Comparison of ENCODE assay signal across 27 mouse cellular contexts in genomic region chr5:99502681-99503080, GRCm38 (mm10).
DNase-seq lines count a peak whose midpoint lies in the region; ATAC-seq lines count a peak whose summit lies in the region.
"Had no signal": no experiment of that assay in that cellular context is flagged by ENCODE, and none has a peak within 500 bp of the region (broad histone marks: within the 10 kb centered on the region; RNA-seq: fewer than 3 reads in every experiment).

No protein-coding gene starts in this region.

- no peak for DNase-seq in hindbrain, embryonic 10.5 days (ENCODE audit: low spot score)
- DNase-seq in splenic B cell, adult 2 months (ENCODE audit: low read depth, low spot score) = peak; percentile 23
- no peak for DNase-seq in spleen, postnatal 10 days (ENCODE audit: low spot score in 2 of 2)
- DNase-seq: adrenal gland, adult 8-10 months; adrenal gland, postnatal 14 days; adrenal gland, postnatal 36 days; B cell, adult 2 months; cerebellum, adult 11 months; cerebellum, adult 18-20 months; cerebellum, adult 8-10 months; cerebellum, adult 9-11 months; cerebellum, postnatal 14 days; cerebellum, postnatal 36 days had no signal

- no peak for ATAC-seq in hindbrain, embryonic 13.5 days (ENCODE audit: low FRiP score)
- peak; percentile 67 for ATAC-seq in common myeloid progenitor, adult 5-6 weeks (replicated peaks; ENCODE audit: low read depth, poor library complexity, severe bottlenecking)
- ATAC-seq in megakaryocyte, adult 5-6 weeks (ENCODE audit: poor library complexity, severe bottlenecking) = peak; percentile 48
- no peak for ATAC-seq in intestine, embryonic 15.5 days
- ATAC-seq: activated CD4-positive, CD25-positive, alpha-beta regulatory T cell, adult 4 months; CD4-positive, CD25-positive, alpha-beta regulatory T cell, adult 4 months; forebrain, embryonic 14.5 days; forebrain, embryonic 16.5 days; Patski had no signal

- no peaks in the 10 kb centered on the region; the same call in 1 of the 2 replicates for H3K9me3 ChIP-seq in hindbrain, embryonic 13.5 days
- no peaks in the 10 kb centered on the region for H3K9me3 ChIP-seq in hindbrain, embryonic 10.5 days
- no peaks in the 10 kb centered on the region for H3K9me3 ChIP-seq in intestine, embryonic 15.5 days
- H3K9me3 ChIP-seq: embryonic facial prominence, embryonic 10.5 days; embryonic facial prominence, embryonic 12.5 days; forebrain, embryonic 12.5 days had no signal

- no peaks in the 10 kb centered on the region for H3K36me3 ChIP-seq in hindbrain, embryonic 13.5 days
- no peaks in the 10 kb centered on the region for H3K36me3 ChIP-seq in hindbrain, embryonic 10.5 days
- H3K36me3 ChIP-seq in splenic B cell, adult 2 months (ENCODE audit: control insufficient read depth, insufficient read depth, low read length, poor library complexity, severe bottlenecking) = no peaks in the 10 kb centered on the region
- H3K36me3 ChIP-seq in intestine, embryonic 15.5 days = no peaks in the 10 kb centered on the region
- H3K36me3 ChIP-seq: embryonic facial prominence, embryonic 10.5 days; embryonic facial prominence, embryonic 12.5 days; forebrain, embryonic 12.5 days; G1E had no signal

- H3K27ac ChIP-seq in hindbrain, embryonic 13.5 days = 0 out of 2 replicates have a peak overlapping the region, but pooled peaks have one; percentile 35
- H3K27ac ChIP-seq in hindbrain, embryonic 10.5 days = no peak overlapping the region
- no peak overlapping the region for H3K27ac ChIP-seq in intestine, embryonic 15.5 days
- H3K27ac ChIP-seq: embryonic facial prominence, embryonic 10.5 days; embryonic facial prominence, embryonic 12.5 days; forebrain, embryonic 12.5 days had no signal

- WGBS in hindbrain, embryonic 13.5 days = 88% methylated on average over 9 of the region's 9 CpGs
- 92% methylated on average over 9 of the region's 9 CpGs for WGBS in hindbrain, embryonic 10.5 days
- WGBS in intestine, embryonic 15.5 days = 89% methylated on average over 9 of the region's 9 CpGs

- H3K9ac ChIP-seq in hindbrain, embryonic 13.5 days = no peak overlapping the region
- no peak overlapping the region for H3K9ac ChIP-seq in intestine, embryonic 15.5 days
- H3K9ac ChIP-seq: embryonic facial prominence, embryonic 12.5 days; forebrain, embryonic 12.5 days had no signal

- H3K27me3 ChIP-seq in hindbrain, embryonic 13.5 days = no peaks in the 10 kb centered on the region
- peaks cover 2% of the 10 kb centered on the region; the same call in 1 of the 2 replicates for H3K27me3 ChIP-seq in hindbrain, embryonic 10.5 days (ENCODE audit: insufficient read depth, poor library complexity, severe bottlenecking)
- H3K27me3 ChIP-seq in splenic B cell, adult 2 months (ENCODE audit: control insufficient read depth, insufficient read depth, low read length, poor library complexity, severe bottlenecking) = no peaks in the 10 kb centered on the region
- no peaks in the 10 kb centered on the region for H3K27me3 ChIP-seq in intestine, embryonic 15.5 days (replicated peaks)
- H3K27me3 ChIP-seq: CH12.LX; embryonic facial prominence, embryonic 12.5 days had no signal

- H3K4me2 ChIP-seq in hindbrain, embryonic 13.5 days = no peak overlapping the region
- H3K4me2 ChIP-seq in intestine, embryonic 15.5 days (replicated peaks) = no peak overlapping the region
- H3K4me2 ChIP-seq: embryonic facial prominence, embryonic 12.5 days; forebrain, embryonic 12.5 days had no signal

- no peak overlapping the region for H3K4me3 ChIP-seq in hindbrain, embryonic 13.5 days
- no peak overlapping the region for H3K4me3 ChIP-seq in hindbrain, embryonic 10.5 days
- H3K4me3 ChIP-seq in intestine, embryonic 15.5 days (replicated peaks) = no peak overlapping the region
- H3K4me3 ChIP-seq: embryonic facial prominence, embryonic 10.5 days; embryonic facial prominence, embryonic 12.5 days; forebrain, embryonic 12.5 days had no signal

- peaks cover 19% of the 10 kb centered on the region for H3K4me1 ChIP-seq in hindbrain, embryonic 13.5 days (replicated peaks)
- H3K4me1 ChIP-seq in hindbrain, embryonic 10.5 days (replicated peaks) = peaks cover 9% of the 10 kb centered on the region
- 0 out of 2 replicates have a peak, but pooled peaks cover 3% of the 10 kb centered on the region for H3K4me1 ChIP-seq in intestine, embryonic 15.5 days (replicated peaks)

Comparison
In these comparisons a context has a peak if more than half of its experiments do, and no peak if none do; other contexts are left out.
1. ATAC-seq: peak in common myeloid progenitor, adult 5-6 weeks (single experiment) and megakaryocyte, adult 5-6 weeks (single experiment); none in hindbrain, embryonic 13.5 days (single experiment) and intestine, embryonic 15.5 days (single experiment).